Mouse (Mus musculus) hindbrain, postnatal 0 days (tissue): ENCODE results near the gene Lipc. TPM values are rescaled to one million over a fixed set of nuclear protein-coding genes. Genes with fewer than 3 reads are reported as not detected.

ENCODE experiments used
- ATAC-seq: fragments of 200-750 bp; cut with Nextera tagmentation; 2 replicates; pipeline ENCODE4 v1.8.0; 2017; ENCODE audit warnings: mild to moderate bottlenecking, moderate TSS enrichment, moderate library complexity
- DNase-seq: peaks from one replicate; pipeline ENCODE4 v3.0.0-alpha.2; 2015; ENCODE audit warnings: low spot score
- H3K27ac ChIP-seq: fragments of 300-500 bp; sonication (generic); 2 replicates; pipeline ENCODE4 v1.5.1; 2014; ENCODE audit warnings: mild to moderate bottlenecking
- H3K27me3 ChIP-seq: fragments of 300-500 bp; sonication (generic); 2 replicates; pipeline ENCODE4 v1.6.1; 2014; ENCODE audit warnings: low read length, mixed read lengths; ENCODE audit not compliant: insufficient read depth
- H3K36me3 ChIP-seq: fragments of 300-500 bp; sonication (generic); 2 replicates; pipeline ENCODE4 v1.6.1; 2014; ENCODE audit warnings: low read length, mixed read lengths; ENCODE audit not compliant: insufficient read depth
- H3K4me1 ChIP-seq: fragments of 300-500 bp; sonication (generic); 2 replicates; pipeline ENCODE4 v1.6.1; 2014; ENCODE audit warnings: antibody characterized with exemption, low read length, mixed read lengths; ENCODE audit not compliant: insufficient read depth
- H3K4me2 ChIP-seq: fragments of 300-500 bp; sonication (generic); 2 replicates; pipeline ENCODE4 v1.6.1; 2014; ENCODE audit warnings: low read depth, mild to moderate bottlenecking, low read length, moderate library complexity, mixed read lengths
- H3K4me3 ChIP-seq: fragments of 300-500 bp; sonication (generic); 2 replicates; pipeline ENCODE4 v1.5.1; 2014; ENCODE audit warnings: low read length
- H3K9ac ChIP-seq: fragments of 300-500 bp; sonication (generic); replicated peaks from 2 replicates; pipeline ENCODE4 v1.6.1; 2014; ENCODE audit warnings: mild to moderate bottlenecking, low read length, moderate library complexity, mixed read lengths
- H3K9me3 ChIP-seq: fragments of 300-500 bp; sonication (generic); 2 replicates; pipeline ENCODE4 v1.6.1; 2016; ENCODE audit warnings: low read length, mixed read lengths
- CTCF ChIP-seq: IDR thresholded peaks from 2 replicates; pipeline ENCODE4 v1.5.1; 2016; ENCODE audit warnings: antibody characterized with exemption, control low read depth, low read depth
- WGBS: fragments of 180-500 bp; shearing (Covaris S2); extraction: QIAGEN DNeasy Blood & Tissue Kit; methylation state at CpG from one replicate; pipeline ENCODE4 v1.1.7; 2014; 5-methylcytosine and 5-hydroxymethylcytosine counted together
- polyA plus RNA-seq: library from polyadenylated mRNA; unstranded; fragments of >200 nt; fragmentation: Nextera tagmentation; extraction: Ambion mirVana; gene quantifications from 2 replicates; pipeline ENCODE4 v1.2.1, GENCODE M21; 2015
- total RNA-seq: library from RNA; depleted of rRNA; stranded (reverse); fragments of >200 nt; gene quantifications from 2 replicates; pipeline ENCODE4 v1.2.3, GENCODE M21; 2014

The Lipc gene
- total and polyA plus RNA-seq, 2 experiments from 2014 or later: 0.19 TPM; not detected in 1

DNA sequence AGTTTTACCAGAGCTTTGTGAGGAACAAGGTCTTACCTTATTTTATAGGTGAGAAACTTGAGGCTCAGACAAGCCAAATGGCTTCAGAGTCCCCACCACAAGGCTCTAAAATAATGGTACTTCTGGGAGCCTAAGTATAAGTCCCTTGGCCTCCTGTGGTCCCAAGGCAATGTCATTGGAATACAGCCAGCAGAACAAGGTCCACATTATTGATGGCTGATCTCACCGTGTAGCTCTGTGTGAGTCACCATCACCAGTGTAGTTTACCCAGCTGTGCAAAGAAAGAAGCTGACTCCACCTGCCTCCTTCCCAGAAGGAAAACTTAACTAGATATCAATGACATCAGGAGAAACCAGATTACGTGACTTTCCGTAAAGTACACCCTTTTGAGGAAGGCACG, 63.1 kb downstream of the Lipc start:
- Histone ChIP-seq H3K9me3 (no peaks in the 10 kb centered on the region), H3K4me3 (no peak overlapping the region), H3K27ac (no peak overlapping the region), H3K4me2 (no peak overlapping the region), H3K27me3 (no peaks in the 10 kb centered on the region), H3K9ac (no peak overlapping the region), H3K4me1 (no peaks in the 10 kb centered on the region), H3K36me3 (no peaks in the 10 kb centered on the region)
- DNase-seq (no peak), ATAC-seq (no peak)
- no peak for TF ChIP-seq CTCF
- 79% methylated on average over 4 of the region's 4 CpGs for WGBS

DNA sequence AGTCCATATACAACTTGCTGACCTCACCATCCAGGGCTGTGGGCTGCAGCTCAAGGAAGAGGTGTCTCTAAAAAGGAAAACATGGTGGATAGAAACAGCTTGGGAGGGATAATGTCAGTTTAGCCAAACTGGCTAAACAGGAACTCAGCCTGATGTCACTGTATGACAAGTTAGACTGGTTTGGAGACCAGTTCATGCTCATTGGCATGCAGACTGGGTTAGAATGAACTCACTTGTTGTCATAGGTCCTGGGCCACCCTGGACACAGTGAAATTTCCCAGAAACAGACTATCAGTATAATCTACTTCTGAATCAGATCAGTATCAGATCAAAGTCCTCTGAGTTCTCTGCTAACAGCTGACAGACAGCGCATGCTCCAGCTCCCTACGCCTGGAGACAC, 63.5 kb downstream of the Lipc start:
- H3K9ac ChIP-seq: no peak overlapping the region
- H3K4me3 ChIP-seq: no peak overlapping the region
- H3K4me1 ChIP-seq: no peaks in the 10 kb centered on the region
- TF ChIP-seq CTCF: no peak
- H3K27ac ChIP-seq: no peak overlapping the region
- H3K4me2 ChIP-seq: no peak overlapping the region
- DNase-seq: no peak
- no peaks in the 10 kb centered on the region for H3K9me3 ChIP-seq
- no peaks in the 10 kb centered on the region for H3K36me3 ChIP-seq
- no peak for ATAC-seq
- no peaks in the 10 kb centered on the region for H3K27me3 ChIP-seq
- WGBS: 97% methylated on average over 2 of the region's 2 CpGs

DNA sequence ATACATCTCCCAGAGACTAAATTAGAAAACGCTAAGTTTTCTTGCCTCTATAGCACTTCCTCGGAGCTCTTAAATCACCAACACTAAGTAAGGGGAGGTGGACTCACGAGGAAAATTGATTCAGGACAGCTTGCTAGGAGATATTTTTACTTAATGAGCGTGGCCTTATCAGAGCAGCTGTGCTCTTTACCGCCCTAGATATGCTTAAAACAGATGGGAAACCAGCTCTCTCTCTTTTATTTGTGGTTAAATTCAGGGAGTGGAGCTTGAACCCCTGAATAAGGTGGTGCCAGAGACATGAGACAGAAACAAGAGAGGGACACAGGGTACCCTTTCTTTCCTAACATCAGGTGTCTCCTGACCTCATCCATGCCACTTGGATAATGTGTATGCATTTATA, 70.0 kb downstream of the Lipc start:
- no peak for ATAC-seq
- Histone ChIP-seq H3K27me3 (no peaks in the 10 kb centered on the region), H3K4me1 (no peaks in the 10 kb centered on the region), H3K36me3 (no peaks in the 10 kb centered on the region), H3K9ac (no peak overlapping the region), H3K4me3 (no peak overlapping the region), H3K9me3 (no peaks in the 10 kb centered on the region), H3K4me2 (no peak overlapping the region), H3K27ac (no peak overlapping the region)
- WGBS: 68% methylated on average over 5 of the region's 5 CpGs
- no peak for DNase-seq
- no peak for TF ChIP-seq CTCF

GRCm38 (mm10) chr9:70878823-70879222, 73.2 kb downstream of the Lipc start:
- Histone ChIP-seq H3K4me3 (no peak overlapping the region), H3K4me1 (peaks cover 3% of the 10 kb centered on the region; the same call in 1 of the 2 replicates), H3K36me3 (no peaks in the 10 kb centered on the region), H3K4me2 (no peak overlapping the region), H3K9me3 (no peaks in the 10 kb centered on the region), H3K27ac (no peak overlapping the region), H3K9ac (no peak overlapping the region), H3K27me3 (no peaks in the 10 kb centered on the region)
- TF ChIP-seq CTCF: no peak
- DNase-seq (no peak), ATAC-seq (no peak)

DNA sequence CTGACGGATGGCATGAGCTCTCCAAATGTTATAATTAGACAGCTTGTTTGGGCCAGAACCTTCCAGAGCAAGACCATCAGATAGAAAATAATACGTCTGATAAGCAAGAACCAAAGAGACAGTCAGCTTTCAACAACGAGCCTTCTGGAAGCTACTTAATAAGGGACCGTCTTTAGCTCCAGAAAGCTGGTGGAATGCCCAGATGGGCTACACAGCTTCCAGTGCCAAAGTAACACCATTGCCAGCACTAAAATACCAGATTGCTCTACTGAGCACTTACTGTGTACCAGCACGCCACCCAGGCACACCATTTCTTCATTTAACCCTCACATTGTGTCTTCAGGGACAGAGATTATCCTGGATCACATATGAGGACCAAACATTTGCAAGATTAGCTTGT, 73.9 kb downstream of the Lipc start:
- ATAC-seq (no peak), DNase-seq (peak; percentile 19)
- H3K4me2 ChIP-seq: no peak overlapping the region
- no peaks in the 10 kb centered on the region for H3K9me3 ChIP-seq
- no peak overlapping the region for H3K9ac ChIP-seq
- H3K27me3 ChIP-seq: no peaks in the 10 kb centered on the region
- WGBS: 72% methylated on average over 5 of the region's 5 CpGs
- no peak overlapping the region for H3K4me3 ChIP-seq
- H3K4me1 ChIP-seq: peaks cover 3% of the 10 kb centered on the region; the same call in 1 of the 2 replicates
- TF ChIP-seq CTCF: no peak
- H3K27ac ChIP-seq: no peak overlapping the region
- H3K36me3 ChIP-seq: no peaks in the 10 kb centered on the region

GRCm38 (mm10) chr9:70875490-70875889, 76.5 kb downstream of the Lipc start:
- Histone ChIP-seq H3K4me1 (peaks cover 3% of the 10 kb centered on the region; the same call in 1 of the 2 replicates), H3K27ac (no peak overlapping the region), H3K27me3 (no peaks in the 10 kb centered on the region), H3K9me3 (no peaks in the 10 kb centered on the region), H3K4me3 (no peak overlapping the region), H3K36me3 (no peaks in the 10 kb centered on the region), H3K4me2 (no peak overlapping the region), H3K9ac (no peak overlapping the region)
- DNase-seq (no peak), ATAC-seq (no peak)
- no peak for TF ChIP-seq CTCF
- 58% methylated on average over 4 of the region's 4 CpGs for WGBS

GRCm38 (mm10) chr9:70875059-70875458, 77.0 kb downstream of the Lipc start:
- H3K27ac ChIP-seq: no peak overlapping the region
- no peak overlapping the region for H3K4me2 ChIP-seq
- no peaks in the 10 kb centered on the region for H3K9me3 ChIP-seq
- H3K9ac ChIP-seq: no peak overlapping the region
- no peak for DNase-seq
- H3K4me1 ChIP-seq: peaks cover 3% of the 10 kb centered on the region; the same call in 1 of the 2 replicates
- no peaks in the 10 kb centered on the region for H3K36me3 ChIP-seq
- no peak for TF ChIP-seq CTCF
- H3K27me3 ChIP-seq: no peaks in the 10 kb centered on the region
- no peak for ATAC-seq
- WGBS: 78% methylated on average over 4 of the region's 4 CpGs
- no peak overlapping the region for H3K4me3 ChIP-seq
